Mouse (Mus musculus) Muller cell, postnatal 12 days (primary cell): ENCODE measurements around the gene Arhgap17.

Experiments used
- DNase-seq: peaks from one replicate; pipeline ENCODE4 v3.0.0-alpha.2; 2015; ENCODE audit errors: inconsistent ontology term

Arhgap17 gene

GRCm38 (mm10) chr7:123341896-123342295, 27.8 kb downstream of the Arhgap17 start:
- peak; percentile 65 for DNase-seq

- DNase-seq: no peak
Measured at GRCm38 (mm10) chr7:123338351-123338750, 31.4 kb downstream of the Arhgap17 start.

GRCm38 (mm10) chr7:123336322-123336721, 33.4 kb downstream of the Arhgap17 start:
- no peak for DNase-seq

GRCm38 (mm10) chr7:123330506-123330905, 39.2 kb downstream of the Arhgap17 start:
- DNase-seq: no peak

GRCm38 (mm10) chr7:123327909-123328308, 41.8 kb downstream of the Arhgap17 start:
- DNase-seq: peak; percentile 71

- DNase-seq: no peak
Measured at GRCm38 (mm10) chr7:123326901-123327300, 42.8 kb downstream of the Arhgap17 start.

GRCm38 (mm10) chr7:123326062-123326461, 43.7 kb downstream of the Arhgap17 start:
- no peak for DNase-seq

- no peak for DNase-seq
Measured at GRCm38 (mm10) chr7:123324105-123324504, 45.6 kb downstream of the Arhgap17 start.

GRCm38 (mm10) chr7:123323388-123323787, 46.3 kb downstream of the Arhgap17 start:
- no peak for DNase-seq

GRCm38 (mm10) chr7:123322452-123323121, 47.1 kb downstream of the Arhgap17 start:
- DNase-seq: no peak

- DNase-seq: no peak
Measured at GRCm38 (mm10) chr7:123312738-123313137, 57.0 kb downstream of the Arhgap17 start.

GRCm38 (mm10) chr7:123311836-123312235, 57.9 kb downstream of the Arhgap17 start:
- no peak for DNase-seq

- DNase-seq: no peak
Measured at GRCm38 (mm10) chr7:123307887-123308558, 61.7 kb downstream of the Arhgap17 start.

GRCm38 (mm10) chr7:123307236-123307635, 62.5 kb downstream of the Arhgap17 start:
- no peak for DNase-seq

- DNase-seq: no peak
Measured at GRCm38 (mm10) chr7:123305397-123305796, 64.3 kb downstream of the Arhgap17 start.

- DNase-seq: no peak
Measured at GRCm38 (mm10) chr7:123300258-123300657, 69.5 kb downstream of the Arhgap17 start.

- peak; percentile 89 for DNase-seq
Measured at GRCm38 (mm10) chr7:123298225-123298624, 71.5 kb downstream of the Arhgap17 start.

GRCm38 (mm10) chr7:123296097-123296496, 73.6 kb downstream of the Arhgap17 start:
- DNase-seq: no peak

- DNase-seq: no peak
Measured at GRCm38 (mm10) chr7:123295423-123295822, 74.3 kb downstream of the Arhgap17 start.

- DNase-seq: peak; percentile 40
Measured at GRCm38 (mm10) chr7:123293898-123294297, 75.8 kb downstream of the Arhgap17 start.

- DNase-seq: no peak
Measured at GRCm38 (mm10) chr7:123291942-123292341, 77.8 kb downstream of the Arhgap17 start.

- DNase-seq: no peak
Measured at GRCm38 (mm10) chr7:123289176-123289575, 80.5 kb downstream of the Arhgap17 start.

- DNase-seq: no peak
Measured at GRCm38 (mm10) chr7:123287903-123288302, 81.8 kb downstream of the Arhgap17 start.
